Mouse (Mus musculus) activated CD4-positive, CD25-positive, alpha-beta regulatory T cell, adult 4 months (primary cell): Measurements from ENCODE around the gene Sema4d. TPM values are rescaled to one million over a fixed set of nuclear protein-coding genes. Genes with fewer than 3 reads are reported as not detected.

Source experiments
- polyA plus RNA-seq, 2 experiments: library from polyadenylated mRNA; unstranded; fragments of 100-300 nt; shearing (Covaris generic); gene quantifications; one replicate each; pipeline ENCODE4 v1.2.1; 2017

Sema4d gene
- polyA plus RNA-seq, 2 experiments from 2014 or later = 127 to 150 TPM

Other genes starting within 250 kb of the Sema4d start
- not detected for gene Shc3, start 224.3 kb downstream of the Sema4d start, polyA plus RNA-seq
- 10 to 100 TPM; 77.3 to 94.3 TPM for gene Cks2, start 148.5 kb downstream of the Sema4d start, polyA plus RNA-seq
- 10 to 100 TPM; 33.4 to 38.9 TPM for gene Secisbp2, start 142.1 kb downstream of the Sema4d start, polyA plus RNA-seq
- 10 to 100 TPM; 19.4 to 27.4 TPM for gene Gadd45g, start 52.9 kb upstream of the Sema4d start, polyA plus RNA-seq